Mouse (Mus musculus) liver (tissue): ENCODE measurements around the gene Trim14.
A peak's percentile ranks its signal among the peaks of the same experiment; 100 is the strongest.

ENCODE experiments used
- DNase-seq: peaks from one replicate; pipeline ENCODE4 v3.0.0-alpha.2; 2020; ENCODE audit warnings: mixed read lengths

Trim14 gene

GRCm38 (mm10) chr4:46526798-46527557 is 9.0 kb downstream of the Trim14 start:
- peak; percentile 83 for DNase-seq

GRCm38 (mm10) chr4:46526226-46526625 is 9.7 kb downstream of the Trim14 start:
- DNase-seq: no peak

- no peak for DNase-seq
These were observed 12.6 kb downstream of the Trim14 start for GRCm38 (mm10) chr4:46523324-46523723.

- DNase-seq: no peak
These were observed 14.5 kb downstream of the Trim14 start for GRCm38 (mm10) chr4:46521457-46521856.

GRCm38 (mm10) chr4:46520491-46520890 is 15.4 kb downstream of the Trim14 start:
- no peak for DNase-seq

- DNase-seq: peak; percentile 88
These were observed 28.0 kb downstream of the Trim14 start for GRCm38 (mm10) chr4:46507736-46508460.

GRCm38 (mm10) chr4:46506801-46507610 is 28.9 kb downstream of the Trim14 start:
- peak; percentile 98 for DNase-seq

- DNase-seq: no peak
These were observed 30.4 kb downstream of the Trim14 start for GRCm38 (mm10) chr4:46505361-46506057.

- peak; percentile 38 for DNase-seq
These were observed 32.1 kb downstream of the Trim14 start for GRCm38 (mm10) chr4:46503881-46504280.

- no peak for DNase-seq
These were observed 33.1 kb downstream of the Trim14 start for GRCm38 (mm10) chr4:46502606-46503502.

GRCm38 (mm10) chr4:46498976-46499375 is 37.0 kb downstream of the Trim14 start:
- DNase-seq: peak; percentile 63

- DNase-seq: no peak
These were observed 37.4 kb downstream of the Trim14 start for GRCm38 (mm10) chr4:46498511-46498910.

GRCm38 (mm10) chr4:46497286-46497892 is 38.6 kb downstream of the Trim14 start:
- DNase-seq: peak; percentile 76

GRCm38 (mm10) chr4:46495543-46495942 is 40.4 kb downstream of the Trim14 start:
- no peak for DNase-seq

GRCm38 (mm10) chr4:46493071-46493470 is 42.9 kb downstream of the Trim14 start:
- DNase-seq: no peak

- peak; percentile 97 for DNase-seq
These were observed 46.7 kb downstream of the Trim14 start, which contains the start of gene Nans for GRCm38 (mm10) chr4:46489028-46489925. Nans (plus strand) TSS chr4:46489248.

GRCm38 (mm10) chr4:46487348-46487747 is 48.6 kb downstream of the Trim14 start:
- no peak for DNase-seq

- DNase-seq: peak; percentile 82
These were observed 50.1 kb downstream of the Trim14 start for GRCm38 (mm10) chr4:46485696-46486417.

- no peak for DNase-seq
These were observed 56.9 kb downstream of the Trim14 start for GRCm38 (mm10) chr4:46479081-46479480.
